Mouse (Mus musculus): ENCODE measurements at regions not wholly inside any gene's neighbourhood (a gene's known extent, or its start where the extent isn't known, plus 50 kb on each side); places are given as distances from the start of the nearest gene placed in this dataset.

GRCm38 (mm10) chr11:48417615-48418014, 382.5 kb upstream of the Rack1 start:
- no peak for TF ChIP-seq CTCF (IDR thresholded peaks at IDR 0.05; ENCODE audit: control insufficient read depth, insufficient read depth, low read length)
- no peak for TF ChIP-seq POLR2A (IDR thresholded peaks at IDR 0.05; ENCODE audit: borderline replicate concordance, control insufficient read depth, low read depth, low read length)
